Mouse (Mus musculus) left cerebral cortex, postnatal 25 days (tissue): ENCODE data around the gene Cfap58. TPM values are rescaled to one million over a fixed set of nuclear protein-coding genes. Genes with fewer than 3 reads are reported as not detected.

Experiments
- DNase-seq, 2 experiments: peaks; one replicate each; pipeline ENCODE4 v3.0.0; 2022; ENCODE audit warnings: low spot score in 2 of 2, mixed read lengths in 1 of 2
- intact Hi-C: fragments of 180-260 bp; cut with DNase I; formaldehyde crosslinking; loops from one replicate; pipeline ENCODE4 v1.15.1; 2025
- microRNA-seq, 2 experiments: library from miRNA; unstranded; fragments of <30 nt; microRNA quantifications; one replicate each; pipeline ENCODE4 v1.2.0; 2022
- total RNA-seq, 2 experiments: library from RNA; stranded (reverse); gene quantifications; 2 replicates each; pipeline ENCODE4 v1.2.3; 2021

Cfap58 gene
- total RNA-seq, 2 experiments from 2014 or later = 0.21 to 0.55 TPM

- DNase-seq = no peak
- intact Hi-C loops = loop anchor here (5.0 kb wide), 1 partner anchor 74 kb away; no protein-coding TSS in a partner anchor
These were observed 86.3 kb downstream of the Cfap58 start for GRCm38 (mm10) chr19:48023726-48024125.

GRCm38 (mm10) chr19:48025366-48025765 lies 87.9 kb downstream of the Cfap58 start:
- intact Hi-C loops = no loop called here
- DNase-seq = peak in 1 of 2 experiments; percentile 66

GRCm38 (mm10) chr19:48026882-48027281 lies 89.4 kb downstream of the Cfap58 start:
- DNase-seq = no peak
- intact Hi-C loops = no loop called here

DNA sequence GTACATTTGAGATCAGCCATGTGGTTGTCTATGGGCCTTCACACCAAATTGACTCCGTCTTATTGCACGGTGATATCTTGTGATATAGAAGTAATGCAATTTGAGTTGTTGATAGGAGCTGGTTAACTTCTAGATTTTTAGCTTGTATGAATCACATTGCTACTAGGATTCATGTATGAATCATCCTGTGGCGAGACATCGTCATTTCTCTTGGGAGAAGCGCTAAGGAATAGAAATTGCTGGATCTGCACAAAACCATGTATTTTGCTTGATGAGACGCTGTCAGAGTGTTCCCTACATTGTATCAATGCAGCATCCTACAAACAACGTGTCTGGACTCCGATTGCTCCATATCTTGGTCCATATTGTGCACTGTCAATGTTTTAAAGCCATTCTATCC lies 102.1 kb downstream of the Cfap58 start:
- intact Hi-C loops = no loop called here
- DNase-seq = peak; percentile 31 to 50

- no peak for DNase-seq
- intact Hi-C loops = no loop called here
These were observed 109.8 kb downstream of the Cfap58 start for GRCm38 (mm10) chr19:48047315-48047714.

DNA sequence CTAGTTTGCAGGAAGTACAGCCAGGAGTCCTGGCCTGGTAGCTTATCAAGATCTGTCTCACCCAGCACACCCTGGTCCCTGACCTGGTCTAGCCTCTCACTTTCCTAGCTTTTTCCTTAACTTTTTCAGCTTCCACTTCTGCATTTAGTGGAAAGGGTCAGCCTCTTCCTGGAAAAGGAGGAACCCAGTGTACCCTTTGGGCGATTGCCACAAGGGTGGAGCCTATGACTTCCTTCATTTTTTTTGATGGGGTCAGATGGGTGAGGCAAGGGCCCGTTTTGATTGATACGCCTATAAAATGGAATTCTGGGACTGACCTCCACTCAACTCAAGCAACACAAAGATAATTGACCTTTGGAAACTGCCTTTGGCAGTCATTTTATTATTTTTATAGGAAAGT lies 111.9 kb downstream of the Cfap58 start:
- intact Hi-C loops = no loop called here
- DNase-seq = no peak

- intact Hi-C loops = no loop called here
These were observed 125.8 kb downstream of the Cfap58 start for GRCm38 (mm10) chr19:48063289-48063688.

GRCm38 (mm10) chr19:48079718-48080117 lies 142.2 kb downstream of the Cfap58 start:
- intact Hi-C loops = no loop called here
- DNase-seq = no peak

More at GRCm38 (mm10) chr19:48063289-48063688, 125.8 kb downstream of the Cfap58 start:
- DNase-seq = no peak

GRCm38 (mm10) chr19:48081456-48081855 lies 144.0 kb downstream of the Cfap58 start:
- no peak for DNase-seq
- intact Hi-C loops = no loop called here

Small RNAs within 50 kb of the gene (microRNA-seq; reads per million reads assigned to microRNA genes)
- 0 reads per million in 2 experiments for gene Gm22240

Other genes with a start within 250 kb of the Cfap58 start
- under 1 TPM; 0.62 to 0.83 TPM for gene Col17a1, start 245.6 kb upstream of the Cfap58 start, total RNA-seq
- gene Sfr1, start 206.0 kb upstream of the Cfap58 start, total RNA-seq = 10 to 100 TPM; 92.2 to 96.6 TPM
- 10 to 100 TPM; 51.7 to 52.6 TPM for gene Gsto1, start 82.7 kb upstream of the Cfap58 start, total RNA-seq
- gene Gsto2, start 72.1 kb upstream of the Cfap58 start, total RNA-seq = 1 to 10 TPM; 1.6 to 1.7 TPM
- gene Cfap43, start 18.4 kb upstream of the Cfap58 start, total RNA-seq = under 1 TPM; 0.16 to 0.64 TPM
- gene Itprip, start 18.4 kb upstream of the Cfap58 start, total RNA-seq = 1 to 10 TPM in 1 of 2 experiments, under 1 TPM in 1; 0.94 to 1.2 TPM